Mouse (Mus musculus) liver, postnatal 0 days (tissue): ENCODE results near the gene Zfp871.

Experiments
- CTCF ChIP-seq: sonication (generic); IDR thresholded peaks from 2 replicates; pipeline ENCODE4 v1.5.1; 2016; ENCODE audit warnings: antibody characterized with exemption, low read depth
- EP300 ChIP-seq: IDR thresholded peaks from 2 replicates; pipeline ENCODE4 v1.6.1; 2016; ENCODE audit warnings: antibody characterized with exemption, low read depth, mild to moderate bottlenecking

DNA sequence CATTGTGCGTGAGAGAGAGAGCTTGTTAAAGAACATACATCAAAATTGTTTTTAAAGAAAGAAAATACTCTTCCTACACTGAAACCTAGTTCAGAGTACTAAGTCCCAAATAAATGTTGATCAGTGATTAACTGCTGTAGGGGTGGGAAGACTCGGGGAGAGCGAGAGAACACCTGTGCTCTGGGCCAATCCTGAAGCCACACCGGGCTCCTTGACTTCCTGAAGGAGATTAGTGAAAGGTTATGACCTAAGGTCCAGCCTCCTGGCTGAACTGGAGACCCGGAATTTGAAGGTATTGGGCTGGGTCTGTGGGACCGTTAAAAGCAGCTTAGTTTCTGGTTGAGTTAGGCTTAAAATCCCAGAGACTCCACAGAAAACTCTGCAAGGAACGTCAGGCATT is 65.3 kb downstream of the Zfp871 start:
- TF ChIP-seq CTCF (no peak), EP300 (no peak)
